Mouse (Mus musculus) ovary, postnatal 36 days (tissue): ENCODE data around the gene Emx2.

Source experiments
- DNase-seq: peaks from one replicate; pipeline ENCODE4 v3.0.0; 2022; ENCODE audit warnings: low spot score, mixed read lengths

Gene Emx2

GRCm38 (mm10) chr19:59457951-59458742 is at the start of gene Emx2:
Gene Emx2 (plus strand): TSS chr19:59458372.
- DNase-seq: peak; percentile 90

GRCm38 (mm10) chr19:59414128-59414527 is 44.0 kb upstream of the Emx2 start:
- DNase-seq: no peak

GRCm38 (mm10) chr19:59418024-59418423 is 40.1 kb upstream of the Emx2 start:
- peak; percentile 88 for DNase-seq

GRCm38 (mm10) chr19:59418671-59419070 is 39.5 kb upstream of the Emx2 start:
- DNase-seq: no peak

GRCm38 (mm10) chr19:59422393-59422792 is 35.8 kb upstream of the Emx2 start:
- no peak for DNase-seq

- no peak for DNase-seq
Measured at GRCm38 (mm10) chr19:59423685-59424084, 34.5 kb upstream of the Emx2 start.

GRCm38 (mm10) chr19:59424975-59425374 is 33.2 kb upstream of the Emx2 start:
- DNase-seq: no peak

- peak; percentile 22 for DNase-seq
Measured at GRCm38 (mm10) chr19:59432286-59432685, 25.9 kb upstream of the Emx2 start.

- no peak for DNase-seq
Measured at GRCm38 (mm10) chr19:59450561-59451135, 7.5 kb upstream of the Emx2 start.

- DNase-seq: peak; percentile 36
Measured at GRCm38 (mm10) chr19:59451441-59451951, 6.7 kb upstream of the Emx2 start.

GRCm38 (mm10) chr19:59452321-59452720 is 5.9 kb upstream of the Emx2 start:
- DNase-seq: no peak

- no peak for DNase-seq
Measured at GRCm38 (mm10) chr19:59453591-59453990, 4.6 kb upstream of the Emx2 start.

- DNase-seq: peak; percentile 83
Measured at GRCm38 (mm10) chr19:59454196-59454595, 4.0 kb upstream of the Emx2 start.

- DNase-seq: no peak
Measured at GRCm38 (mm10) chr19:59455671-59456070, 2.5 kb upstream of the Emx2 start.

GRCm38 (mm10) chr19:59457011-59457945 is 894 bp upstream of the Emx2 start:
- peak; percentile 68 for DNase-seq

- no peak for DNase-seq
Measured at GRCm38 (mm10) chr19:59458743-59459135, 567 bp downstream of the Emx2 start.

GRCm38 (mm10) chr19:59459158-59459781 is 1.1 kb downstream of the Emx2 start:
- peak; percentile 61 for DNase-seq

- DNase-seq: peak; percentile 40
Measured at GRCm38 (mm10) chr19:59459811-59460241, 1.7 kb downstream of the Emx2 start.

GRCm38 (mm10) chr19:59460328-59461115 is 2.4 kb downstream of the Emx2 start:
- DNase-seq: no peak

- peak; percentile 38 for DNase-seq
Measured at GRCm38 (mm10) chr19:59461481-59462421, 3.6 kb downstream of the Emx2 start.
